Mouse (Mus musculus): Measurements from ENCODE around the gene Higd1a. TPM values are rescaled to one million over a fixed set of nuclear protein-coding genes. Genes with fewer than 3 reads are reported as not detected.

The Higd1a gene
- 100 to 1,000 TPM in 1 of 2 experiments, 10 to 100 TPM in 1; 97.2 to 109 TPM for total RNA-seq (2021)
- long read RNA-seq, experiment 1, transcript Higd1a-201 (4 exons, 2,232 nt): major isoform, 156 of 179 reads
- long read RNA-seq, experiment 1, partial matches to known transcripts: 3 of 179 reads
- long read RNA-seq, experiment 1, other reads (novel, unspliced or antisense): 18 of 179 reads
- long read RNA-seq, experiment 2, transcript Higd1a-201 (4 exons, 2,232 nt): major isoform, 247 of 271 reads
- long read RNA-seq, experiment 2, partial matches to known transcripts: 1 of 271 reads
- long read RNA-seq, experiment 2, other reads (novel, unspliced or antisense): 22 of 271 reads

GRCm38 (mm10) chr9:121858153-121858488, at the start of gene Higd1a:
Gene Higd1a (minus strand): TSS chr9:121858362.
- no peak for DNase-seq
- intact Hi-C loops (cut with DNase I; ENCODE audit: low total_unique reads): no loop called here

GRCm38 (mm10) chr9:121907356-121908070, 49.4 kb upstream of the Higd1a start:
- intact Hi-C loops (cut with DNase I; ENCODE audit: low total_unique reads): no loop called here
- no peak for DNase-seq

DNA sequence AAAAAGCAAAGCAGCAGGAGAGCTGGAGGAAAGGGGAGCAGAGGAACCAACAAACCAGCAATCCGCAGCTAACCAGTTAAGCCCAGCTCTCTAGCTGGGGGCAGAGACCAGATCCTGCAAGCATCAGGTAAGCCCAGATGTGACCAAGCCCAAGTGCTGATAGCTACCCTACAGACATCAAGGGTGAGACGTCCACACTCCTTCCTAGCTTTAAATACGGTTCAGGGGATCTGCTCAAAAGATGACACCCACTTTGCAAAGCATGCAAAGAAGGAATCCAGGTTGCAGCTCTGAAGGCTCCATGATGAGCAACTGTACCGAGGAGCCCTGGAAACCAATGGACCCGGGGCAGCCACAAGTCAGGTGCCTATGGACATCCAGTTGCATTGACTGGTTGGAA, 48.3 kb upstream of the Higd1a start:
- no peak for DNase-seq
- intact Hi-C loops (cut with DNase I; ENCODE audit: low total_unique reads): no loop called here

- no peak for DNase-seq
- intact Hi-C loops (cut with DNase I; ENCODE audit: low total_unique reads): no loop called here
Observed at GRCm38 (mm10) chr9:121905556-121906185, 47.5 kb upstream of the Higd1a start.

DNA sequence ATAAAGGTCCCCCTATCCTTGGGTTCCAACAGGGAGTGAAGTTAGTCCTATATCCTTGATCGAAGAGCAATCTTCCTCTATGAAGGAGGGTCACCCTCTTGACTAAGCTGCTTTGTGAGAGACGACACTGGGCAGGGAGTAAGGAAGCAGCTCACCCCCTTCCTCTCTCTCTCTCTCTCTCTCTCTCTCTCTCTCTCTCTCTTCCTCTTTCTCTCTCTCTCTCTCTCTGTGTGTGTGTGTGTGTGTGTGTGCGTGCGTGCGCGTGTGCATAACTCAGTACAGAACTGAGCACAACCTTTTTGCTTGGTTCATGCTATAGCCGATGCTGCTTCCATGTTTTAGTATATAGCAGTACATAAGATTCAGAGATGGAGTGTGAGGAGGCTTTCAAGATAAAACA, 46.8 kb upstream of the Higd1a start:
- intact Hi-C loops (cut with DNase I; ENCODE audit: low total_unique reads): no loop called here
- no peak for DNase-seq

DNA sequence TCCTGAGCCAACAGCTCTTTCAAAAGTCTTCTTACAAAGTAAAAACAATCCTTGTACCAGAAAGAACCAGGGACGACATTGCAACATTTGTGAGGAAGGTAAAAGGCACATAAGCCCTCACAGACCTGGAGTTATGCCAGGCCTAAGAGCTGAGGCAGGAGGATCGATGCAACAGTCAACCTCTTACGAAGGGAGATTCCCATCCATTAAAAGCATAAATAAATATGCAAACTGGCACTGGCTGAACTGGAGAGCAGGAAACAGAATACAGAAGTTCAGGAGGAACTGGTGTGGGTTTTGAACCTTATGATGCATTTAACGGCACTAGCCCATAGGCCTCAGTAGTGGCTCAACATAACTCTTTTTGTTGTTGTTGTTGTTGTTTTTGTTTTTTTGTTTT, 46.2 kb upstream of the Higd1a start:
- intact Hi-C loops (cut with DNase I; ENCODE audit: low total_unique reads): no loop called here
- DNase-seq: no peak

DNA sequence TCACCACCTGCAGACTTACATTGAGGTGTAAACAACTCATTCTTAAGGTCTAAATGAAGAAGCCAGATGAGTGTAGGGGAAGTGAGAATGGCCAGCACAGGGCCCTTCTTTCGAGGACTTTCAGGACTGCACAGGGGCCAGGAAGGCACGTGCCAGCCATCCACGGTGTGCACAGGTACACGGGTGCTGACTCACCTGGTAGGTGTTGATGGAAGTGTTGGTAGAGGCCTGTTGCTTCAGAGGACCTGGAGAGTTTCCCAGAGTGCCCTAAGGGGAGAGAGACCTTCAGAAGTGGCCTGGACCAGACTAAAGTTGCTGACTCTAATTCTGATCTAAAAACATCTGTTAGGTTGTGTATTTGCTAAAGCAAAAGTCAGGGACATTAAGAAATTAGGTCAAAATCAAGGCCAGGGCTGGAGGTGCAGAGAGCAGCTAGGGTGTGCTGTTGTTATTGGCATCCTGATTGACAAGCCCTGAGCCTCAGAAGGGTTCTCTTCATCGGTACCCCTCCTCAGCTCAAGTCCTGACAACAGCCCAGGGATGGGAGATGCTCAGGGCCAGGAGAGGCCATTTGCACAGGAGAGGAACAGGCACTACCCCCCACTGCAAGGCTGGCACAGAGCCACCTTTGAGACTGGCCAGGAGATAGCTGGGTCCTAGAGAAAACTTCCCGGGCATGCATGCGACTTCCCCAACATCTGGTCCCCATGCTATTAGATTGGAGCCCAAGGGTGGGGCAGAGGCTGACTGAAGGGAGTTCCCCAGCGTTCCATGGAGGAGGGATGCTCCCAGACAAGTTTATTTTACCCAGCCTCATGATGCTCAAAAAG, 45.5 kb upstream of the Higd1a start:
- DNase-seq: peak; percentile 53
- intact Hi-C loops (cut with DNase I; ENCODE audit: low total_unique reads): no loop called here

GRCm38 (mm10) chr9:121901710-121902700, 43.8 kb upstream of the Higd1a start:
- intact Hi-C loops (cut with DNase I; ENCODE audit: low total_unique reads): no loop called here
- DNase-seq: no peak

- DNase-seq: no peak
- intact Hi-C loops (cut with DNase I; ENCODE audit: low total_unique reads): no loop called here
Observed at GRCm38 (mm10) chr9:121900282-121900855, 42.2 kb upstream of the Higd1a start.

DNA sequence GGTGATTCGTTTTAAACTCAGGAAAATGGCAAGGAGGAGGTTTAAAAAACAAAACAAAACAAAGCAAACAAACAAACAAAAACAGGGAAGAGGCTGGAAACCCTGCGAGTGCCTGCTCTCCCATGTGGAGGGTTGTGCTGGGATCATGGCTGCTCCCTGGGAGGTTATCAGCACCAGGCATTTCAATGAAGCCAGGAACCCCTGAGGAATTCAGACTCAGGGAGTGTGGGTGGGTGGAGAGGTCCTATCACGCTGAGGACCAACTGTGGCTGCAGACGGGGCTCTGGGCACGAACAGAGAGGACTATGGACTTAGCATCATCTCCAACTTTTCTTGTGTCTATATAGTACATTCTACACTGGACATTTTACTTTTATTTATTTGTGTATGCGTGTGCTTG, 41.1 kb upstream of the Higd1a start:
- DNase-seq: no peak
- intact Hi-C loops (cut with DNase I; ENCODE audit: low total_unique reads): no loop called here

DNA sequence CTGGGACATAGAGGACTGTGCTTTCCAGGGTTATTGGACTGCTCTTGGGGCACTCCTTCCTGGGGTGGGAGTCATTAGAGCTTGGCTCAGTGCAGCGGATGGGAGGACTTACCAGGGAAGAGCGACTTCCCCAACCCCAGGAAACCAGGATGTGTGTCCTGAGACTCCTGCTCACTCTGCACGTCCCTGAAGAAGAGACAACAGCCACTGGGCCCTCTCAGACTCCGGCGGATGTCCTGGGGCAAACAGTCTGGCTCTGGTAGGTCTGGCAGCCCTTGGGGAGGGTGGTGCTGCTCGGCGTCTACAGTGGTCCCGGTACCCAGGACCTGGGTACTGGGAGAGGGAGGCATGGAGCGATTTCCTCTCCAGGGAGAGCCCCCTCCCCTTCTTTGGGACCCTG, 40.1 kb upstream of the Higd1a start, which contains the start of gene Ackr2:
Gene Ackr2 (plus strand): TSS at position 111 of the 400 bp plus-strand sequence.
- no peak for DNase-seq
- intact Hi-C loops (cut with DNase I; ENCODE audit: low total_unique reads): no loop called here

GRCm38 (mm10) chr9:121896820-121897219, 38.7 kb upstream of the Higd1a start:
- intact Hi-C loops (cut with DNase I; ENCODE audit: low total_unique reads): no loop called here
- no peak for DNase-seq

GRCm38 (mm10) chr9:121895392-121895993, 37.3 kb upstream of the Higd1a start:
- no peak for DNase-seq
- intact Hi-C loops (cut with DNase I; ENCODE audit: low total_unique reads): no loop called here

GRCm38 (mm10) chr9:121894447-121894846, 36.3 kb upstream of the Higd1a start:
- no peak for DNase-seq
- intact Hi-C loops (cut with DNase I; ENCODE audit: low total_unique reads): no loop called here

DNA sequence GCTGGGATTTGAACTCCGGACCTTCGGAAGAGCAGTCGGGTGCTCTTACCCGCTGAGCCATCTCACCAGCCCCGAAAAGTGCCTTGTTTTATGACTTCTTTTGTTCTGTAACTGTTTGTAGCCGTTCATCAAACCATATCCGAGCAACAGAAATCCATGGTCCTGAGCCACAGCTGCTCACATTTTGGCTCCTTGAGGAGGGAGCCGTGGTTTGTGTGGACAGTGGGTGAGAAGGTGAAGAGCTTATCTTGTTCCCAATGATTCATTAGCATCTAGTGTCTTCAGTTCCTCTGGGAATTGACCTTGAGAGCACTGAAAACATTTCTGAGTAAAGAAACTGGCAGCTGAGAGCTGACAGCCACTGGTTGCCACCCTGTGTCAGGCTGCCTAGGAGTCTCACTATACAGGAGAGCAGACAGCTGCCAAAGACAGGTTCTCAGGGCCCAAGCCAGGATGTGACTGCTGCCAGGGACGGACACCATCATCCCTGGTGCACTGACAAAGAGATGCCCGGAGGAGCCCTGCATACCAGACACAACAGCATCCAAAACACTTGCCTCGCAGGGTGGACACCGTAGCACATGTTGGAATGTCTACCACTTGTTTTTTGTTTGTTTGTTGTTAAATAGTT, 34.0 kb upstream of the Higd1a start:
- DNase-seq: no peak
- intact Hi-C loops (cut with DNase I; ENCODE audit: low total_unique reads): no loop called here

- DNase-seq: no peak
- intact Hi-C loops (cut with DNase I; ENCODE audit: low total_unique reads): no loop called here
Observed at GRCm38 (mm10) chr9:121891301-121891700, 33.1 kb upstream of the Higd1a start.

DNA sequence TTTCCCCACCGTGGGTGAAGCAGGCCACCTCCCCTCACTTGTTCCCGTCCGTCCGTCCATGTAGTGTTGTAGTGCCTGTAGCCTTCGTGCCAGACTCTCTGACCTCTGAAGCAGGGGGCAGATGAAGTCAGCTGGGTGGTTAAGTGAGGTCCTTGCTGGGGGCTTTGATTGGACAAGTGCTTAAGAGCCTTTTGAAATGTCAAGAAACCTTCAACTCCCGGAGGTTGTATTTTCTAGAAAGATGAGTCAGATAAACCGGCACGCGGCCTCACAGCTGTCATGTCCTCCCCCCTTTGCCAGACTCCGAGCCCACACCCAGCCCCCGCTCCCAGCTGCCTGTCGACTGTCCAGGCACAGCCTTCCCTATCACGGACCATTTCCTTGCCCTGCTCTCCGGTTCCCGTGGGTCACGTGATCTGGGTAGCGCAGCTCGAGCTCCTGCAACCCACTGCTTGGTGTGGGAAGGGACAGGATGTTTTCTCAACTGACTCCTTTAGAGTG, 32.3 kb upstream of the Higd1a start:
- peak; percentile 87 for DNase-seq
- intact Hi-C loops (cut with DNase I; ENCODE audit: low total_unique reads): no loop called here
